Mouse (Mus musculus) heart, embryonic 14.5 days (tissue): ENCODE results near the gene Ube2g1. TPM values are rescaled to one million over a fixed set of nuclear protein-coding genes. Genes with fewer than 3 reads are reported as not detected.
A peak's percentile ranks its signal among the peaks of the same experiment; 100 is the strongest.

Experiments used
- ATAC-seq: fragments of 200-750 bp; cut with Nextera tagmentation; 2 replicates; pipeline ENCODE4 v1.8.0; 2017; ENCODE audit warnings: low read depth, moderate TSS enrichment; ENCODE audit not compliant: insufficient number of reproducible peaks, insufficient read depth, low FRiP score
- H3K27ac ChIP-seq, 2 experiments: fragments of 200-500 bp in 1 of 2; fragments of 300-500 bp in 1 of 2; sonication (generic) in 1 of 2; replicated peaks in 1 of 2; 2 replicates each; pipeline ENCODE4 v1.5.1; 2012 to 2014; ENCODE audit warnings: low read depth in 2 of 2, low read length in 2 of 2, control low read depth in 1 of 2, mild to moderate bottlenecking in 1 of 2, mixed read lengths in 1 of 2; ENCODE audit not compliant: control insufficient read depth in 1 of 2, insufficient read depth in 1 of 2
- H3K27me3 ChIP-seq: fragments of 300-500 bp; sonication (generic); 2 replicates; pipeline ENCODE4 v1.6.1; 2014; ENCODE audit warnings: mild to moderate bottlenecking, low read length, control low read depth; ENCODE audit not compliant: control insufficient read depth, insufficient read depth
- H3K36me3 ChIP-seq: fragments of 300-500 bp; sonication (generic); 2 replicates; pipeline ENCODE4 v1.6.1; 2014; ENCODE audit warnings: mild to moderate bottlenecking, control low read depth, low read length, mixed read lengths; ENCODE audit not compliant: control insufficient read depth, insufficient read depth
- H3K4me1 ChIP-seq, 2 experiments: fragments of 200-500 bp in 1 of 2; fragments of 300-500 bp in 1 of 2; sonication (generic) in 1 of 2; 2 replicates each; pipeline ENCODE4 v1.6.1; 2012 to 2014; ENCODE audit warnings: low read length in 2 of 2, control low read depth in 1 of 2, mixed read lengths in 1 of 2; ENCODE audit not compliant: control insufficient read depth in 2 of 2, insufficient read depth in 2 of 2
- H3K4me2 ChIP-seq: fragments of 300-500 bp; sonication (generic); 2 replicates; pipeline ENCODE4 v1.6.1; 2014; ENCODE audit warnings: mild to moderate bottlenecking, low read length
- H3K4me3 ChIP-seq, 2 experiments: fragments of 200-500 bp in 1 of 2; fragments of 300-500 bp in 1 of 2; sonication (generic) in 1 of 2; 2 replicates each; pipeline ENCODE4 v1.5.1; 2012 to 2014; ENCODE audit warnings: low read length in 2 of 2, mild to moderate bottlenecking in 2 of 2, control low read depth in 1 of 2, low read depth in 1 of 2, moderate library complexity in 1 of 2; ENCODE audit not compliant: control insufficient read depth in 1 of 2, insufficient read depth in 1 of 2
- H3K9ac ChIP-seq: fragments of 300-500 bp; sonication (generic); 2 replicates; pipeline ENCODE4 v1.6.1; 2014; ENCODE audit warnings: mild to moderate bottlenecking, low read length
- H3K9me3 ChIP-seq: fragments of 300-500 bp; sonication (generic); 2 replicates; pipeline ENCODE4 v1.6.1; 2016; ENCODE audit warnings: low read length, control low read depth; ENCODE audit not compliant: control insufficient read depth
- WGBS: fragments of 180-500 bp; shearing (Covaris S2); extraction: QIAGEN DNeasy Blood & Tissue Kit; methylation state at CpG from one replicate; pipeline ENCODE4 v1.1.7; 2014; 5-methylcytosine and 5-hydroxymethylcytosine counted together
- microRNA-seq: library from miRNA; unstranded; fragments of <30 nt; microRNA quantifications from one replicate; pipeline ENCODE4, GENCODE M21; 2016
- polyA plus RNA-seq: library from polyadenylated mRNA; unstranded; fragments of >200 nt; fragmentation: Nextera tagmentation; extraction: Ambion mirVana; gene quantifications from 2 replicates; pipeline ENCODE4 v1.2.1, GENCODE M21; 2014

The Ube2g1 gene
- polyA plus RNA-seq, 1 experiment from 2014 or later: 65.4 TPM

- H3K4me1 ChIP-seq: no peaks in the 10 kb centered on the region
- no peak overlapping the region for H3K9ac ChIP-seq
- no peak for ATAC-seq
- H3K4me3 ChIP-seq: no peak overlapping the region
- H3K36me3 ChIP-seq: peaks cover 38% of the 10 kb centered on the region
- H3K27me3 ChIP-seq: no peaks in the 10 kb centered on the region
- H3K4me2 ChIP-seq: no peak overlapping the region
- no peak overlapping the region for H3K27ac ChIP-seq
- H3K9me3 ChIP-seq: no peaks in the 10 kb centered on the region
Observed at GRCm38 (mm10) chr11:72723871-72724270, 116.8 kb downstream of the Ube2g1 start.

GRCm38 (mm10) chr11:72726023-72726422 is 118.9 kb downstream of the Ube2g1 start:
- H3K27me3 ChIP-seq: no peaks in the 10 kb centered on the region

GRCm38 (mm10) chr11:72733736-72734135 is 126.7 kb downstream of the Ube2g1 start:
- ATAC-seq: no peak
- Histone ChIP-seq H3K27me3 (no peaks in the 10 kb centered on the region), H3K9me3 (no peaks in the 10 kb centered on the region), H3K27ac (0 out of 4 replicates have a peak overlapping the region, but pooled peaks of 1 of the 2 experiments have one; percentile 53), H3K4me1 (peaks cover 2 to 22% of the 10 kb centered on the region in 2 experiments; a peak in 3 of 4 replicates), H3K4me2 (no peak overlapping the region), H3K9ac (no peak overlapping the region), H3K36me3 (peaks cover 67% of the 10 kb centered on the region), H3K4me3 (no peak overlapping the region)
- 74% methylated on average over 3 of the region's 3 CpGs for WGBS

More at GRCm38 (mm10) chr11:72726023-72726422, 118.9 kb downstream of the Ube2g1 start:
- H3K36me3 ChIP-seq: peaks cover 57% of the 10 kb centered on the region
- no peaks in the 10 kb centered on the region for H3K9me3 ChIP-seq
- no peaks in the 10 kb centered on the region for H3K4me1 ChIP-seq
- no peak overlapping the region for H3K4me3 ChIP-seq
- ATAC-seq: no peak
- H3K27ac ChIP-seq: no peak overlapping the region
- H3K4me2 ChIP-seq: no peak overlapping the region
- no peak overlapping the region for H3K9ac ChIP-seq

GRCm38 (mm10) chr11:72734840-72735518 is 127.9 kb downstream of the Ube2g1 start:
- Histone ChIP-seq H3K36me3 (peaks cover 68% of the 10 kb centered on the region), H3K4me1 (peaks cover 2 to 22% of the 10 kb centered on the region in 2 experiments; a peak in 3 of 4 replicates), H3K27ac (peak overlapping the region; percentile 33 to 79), H3K27me3 (no peaks in the 10 kb centered on the region), H3K4me2 (no peak overlapping the region), H3K9me3 (no peaks in the 10 kb centered on the region), H3K9ac (no peak overlapping the region; the same call in 1 of the 2 replicates), H3K4me3 (no peak overlapping the region)
- ATAC-seq: peak; percentile 41; the same call in 1 of the 2 replicates
- 61% methylated on average over 4 of the region's 4 CpGs for WGBS

GRCm38 (mm10) chr11:72735519-72735860 is 128.4 kb downstream of the Ube2g1 start:
- H3K9ac ChIP-seq: no peak overlapping the region
- peaks cover 68% of the 10 kb centered on the region for H3K36me3 ChIP-seq
- H3K27ac ChIP-seq: peak overlapping the region; percentile 63 to 79
- peaks cover 2 to 22% of the 10 kb centered on the region in 2 experiments; a peak in 3 of 4 replicates for H3K4me1 ChIP-seq
- no peak for ATAC-seq
- 70% methylated on average over 2 of the region's 2 CpGs for WGBS
- H3K4me3 ChIP-seq: no peak overlapping the region
- no peak overlapping the region for H3K4me2 ChIP-seq
- H3K9me3 ChIP-seq: no peaks in the 10 kb centered on the region
- no peaks in the 10 kb centered on the region for H3K27me3 ChIP-seq

Small RNAs within 50 kb of the gene (microRNA-seq; reads per million reads assigned to microRNA genes)
- gene Gm25678: not detected

Other genes starting within 250 kb of the Ube2g1 start
- 0.19 and 0.28 TPM in 2 replicates for gene Tekt1, start 244.8 kb upstream of the Ube2g1 start, polyA plus RNA-seq
- gene Smtnl2, start 195.6 kb upstream of the Ube2g1 start, polyA plus RNA-seq: 116 and 122 TPM in 2 replicates
- not detected in 2 replicates for gene Ggt6, start 171.8 kb upstream of the Ube2g1 start, polyA plus RNA-seq
- 61.9 and 64.7 TPM in 2 replicates for gene Mybbp1a, start 165.9 kb upstream of the Ube2g1 start, polyA plus RNA-seq
- 3.3 and 3.7 TPM in 2 replicates for gene Spns2, start 117.4 kb upstream of the Ube2g1 start, polyA plus RNA-seq
- 0.09 TPM in 1 of 2 replicates, not detected in the other for gene Spns3, start 56.8 kb upstream of the Ube2g1 start, polyA plus RNA-seq
- 25.3 and 25.6 TPM in 2 replicates for gene Ankfy1, start 82.7 kb downstream of the Ube2g1 start, polyA plus RNA-seq
- 5.9 and 8.4 TPM in 2 replicates for gene Cyb5d2, start 188.9 kb downstream of the Ube2g1 start, polyA plus RNA-seq
- 9.8 and 9.9 TPM in 2 replicates for gene Zzef1, start 188.9 kb downstream of the Ube2g1 start, polyA plus RNA-seq